Mouse (Mus musculus): ENCODE data around the gene Kif19a.

Kif19a gene

DNA sequence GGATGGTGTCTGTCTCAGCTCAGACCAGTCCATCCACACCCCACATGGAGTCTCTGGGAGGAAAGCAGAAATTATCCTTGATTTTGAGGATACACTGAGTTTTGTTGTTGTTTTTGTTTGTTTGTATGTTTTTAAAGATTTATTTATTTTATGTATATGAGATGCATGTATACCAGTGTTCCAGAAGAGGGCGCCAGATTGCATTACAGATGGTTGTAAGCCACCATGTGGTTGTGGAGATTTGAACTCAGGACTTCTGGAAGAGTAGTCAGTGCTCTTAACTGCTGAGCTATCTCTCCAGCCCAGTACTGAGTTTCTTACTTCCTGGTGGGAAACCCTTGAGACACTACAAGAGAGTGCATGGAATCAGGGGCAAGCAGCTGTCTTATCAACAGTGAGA is 44.2 kb downstream of the Kif19a start:
- DNase-seq, result no peak

- no peak for DNase-seq
These were observed 45.2 kb downstream of the Kif19a start for GRCm38 (mm10) chr11:114810344-114810743.

GRCm38 (mm10) chr11:114812731-114813240 is 47.6 kb downstream of the Kif19a start:
- peak; percentile 93 for DNase-seq

- no peak for DNase-seq
These were observed 49.8 kb downstream of the Kif19a start for GRCm38 (mm10) chr11:114814873-114815592.

- DNase-seq, result no peak
These were observed 51.7 kb downstream of the Kif19a start for GRCm38 (mm10) chr11:114816934-114817333.

DNA sequence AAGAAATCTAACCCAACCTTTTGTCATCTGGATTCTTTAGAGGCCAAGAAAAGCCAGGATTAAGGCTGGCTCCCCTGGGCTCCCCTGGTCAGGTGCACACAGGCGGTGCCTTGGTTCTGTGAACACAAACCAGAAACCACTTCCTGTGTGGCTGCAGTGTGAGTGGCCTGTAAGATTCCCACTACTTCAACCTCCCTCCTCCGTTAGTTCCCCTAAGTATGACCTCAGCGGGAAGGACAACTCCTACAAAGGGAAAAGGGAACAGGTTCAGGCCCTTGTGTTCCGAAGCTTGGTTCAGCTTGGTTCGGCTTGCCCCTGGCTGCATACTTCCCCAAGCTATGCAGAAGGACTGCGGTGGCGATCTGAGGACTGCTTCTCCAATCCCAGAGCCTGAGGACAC is 53.0 kb downstream of the Kif19a start:
- DNase-seq, result no peak

- no peak for DNase-seq
These were observed 53.9 kb downstream of the Kif19a start for GRCm38 (mm10) chr11:114819110-114819509.

- no peak for DNase-seq
These were observed 55.3 kb downstream of the Kif19a start for GRCm38 (mm10) chr11:114820444-114820843.

DNA sequence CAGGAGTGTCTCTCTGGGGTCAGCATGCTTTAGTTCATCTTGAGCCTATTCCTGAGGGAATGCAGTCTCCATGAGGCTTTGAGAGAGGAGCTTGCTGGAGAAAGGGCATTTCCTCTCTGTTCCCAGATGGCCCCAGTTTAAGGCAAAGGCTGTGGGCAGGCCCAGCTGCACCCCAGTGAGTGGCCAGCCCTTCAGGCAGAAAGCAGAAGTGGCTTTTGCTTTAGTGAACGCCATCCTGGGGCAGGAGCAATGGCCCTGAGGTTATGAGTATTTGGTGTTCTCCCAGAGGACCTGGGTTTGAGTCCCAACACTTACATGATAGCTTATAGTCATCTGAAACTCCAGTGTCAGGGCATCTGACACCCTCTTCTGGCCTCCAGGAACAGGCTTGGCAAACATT is 56.1 kb downstream of the Kif19a start:
- no peak for DNase-seq

DNA sequence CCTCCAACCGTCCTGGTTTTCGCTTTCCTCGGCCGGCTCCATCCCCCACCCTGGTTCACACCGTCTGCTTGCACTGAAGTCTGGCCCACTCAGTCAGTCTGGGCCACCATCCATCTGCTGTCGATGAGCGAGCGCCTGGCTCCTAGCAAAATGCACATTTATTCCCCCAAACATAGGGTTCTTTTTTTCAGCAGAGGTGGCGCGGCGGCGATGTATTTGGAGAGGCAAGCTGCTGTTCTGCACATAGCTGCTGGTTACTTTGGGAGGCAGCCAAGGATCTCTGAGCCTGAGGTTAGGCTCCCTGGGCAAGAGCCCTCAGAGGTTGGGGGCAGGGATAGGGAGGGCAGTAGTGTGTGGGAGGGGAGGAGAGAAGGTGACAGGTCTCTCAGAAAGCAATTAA is 57.5 kb downstream of the Kif19a start:
- DNase-seq, result peak; percentile 83

DNA sequence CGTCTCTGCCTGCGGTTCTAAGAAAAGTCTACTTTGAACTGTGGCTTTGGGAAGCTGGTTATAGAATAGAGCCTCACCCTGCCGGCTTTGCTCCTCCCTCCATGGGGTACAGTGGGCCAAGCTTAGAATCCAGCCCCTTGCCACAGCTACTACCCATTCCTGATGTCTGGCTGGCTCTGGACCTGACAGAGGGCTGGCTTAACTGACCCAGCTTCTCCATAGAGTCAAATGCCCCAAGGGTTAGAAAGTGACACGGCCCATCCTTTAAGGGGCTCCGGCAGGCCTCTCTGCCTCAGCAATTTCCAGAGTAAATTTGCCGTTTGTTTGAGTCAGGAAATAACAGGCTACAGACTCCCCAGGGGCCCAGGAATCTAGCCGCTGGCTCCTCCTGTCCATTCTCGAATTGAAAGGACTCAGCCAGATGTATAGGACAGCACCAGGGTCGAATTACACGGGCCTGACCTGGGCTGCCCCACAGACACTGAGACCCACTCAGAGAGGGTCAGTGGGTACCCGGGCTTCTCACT is 58.1 kb downstream of the Kif19a start:
- no peak for DNase-seq

DNA sequence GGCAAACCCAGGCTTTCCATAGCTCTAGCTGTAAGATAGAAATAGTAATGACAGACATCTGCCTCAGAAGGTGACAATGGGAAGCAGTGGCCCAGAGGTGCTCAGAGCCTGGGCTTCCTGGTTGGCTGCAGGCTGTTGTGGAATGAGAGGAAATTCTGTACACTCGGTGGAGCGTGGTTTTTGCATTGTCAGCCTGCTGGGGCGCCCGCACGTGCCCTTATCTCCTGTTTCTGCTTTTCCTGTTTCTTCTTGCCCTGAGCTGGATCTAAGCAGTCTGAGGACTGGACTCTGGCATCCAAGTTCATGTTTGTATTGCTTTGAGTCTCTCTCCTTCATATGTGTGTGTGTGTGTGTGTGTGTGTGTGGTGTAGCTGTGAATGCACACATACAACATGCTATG is 61.5 kb downstream of the Kif19a start:
- peak; percentile 90 for DNase-seq

DNA sequence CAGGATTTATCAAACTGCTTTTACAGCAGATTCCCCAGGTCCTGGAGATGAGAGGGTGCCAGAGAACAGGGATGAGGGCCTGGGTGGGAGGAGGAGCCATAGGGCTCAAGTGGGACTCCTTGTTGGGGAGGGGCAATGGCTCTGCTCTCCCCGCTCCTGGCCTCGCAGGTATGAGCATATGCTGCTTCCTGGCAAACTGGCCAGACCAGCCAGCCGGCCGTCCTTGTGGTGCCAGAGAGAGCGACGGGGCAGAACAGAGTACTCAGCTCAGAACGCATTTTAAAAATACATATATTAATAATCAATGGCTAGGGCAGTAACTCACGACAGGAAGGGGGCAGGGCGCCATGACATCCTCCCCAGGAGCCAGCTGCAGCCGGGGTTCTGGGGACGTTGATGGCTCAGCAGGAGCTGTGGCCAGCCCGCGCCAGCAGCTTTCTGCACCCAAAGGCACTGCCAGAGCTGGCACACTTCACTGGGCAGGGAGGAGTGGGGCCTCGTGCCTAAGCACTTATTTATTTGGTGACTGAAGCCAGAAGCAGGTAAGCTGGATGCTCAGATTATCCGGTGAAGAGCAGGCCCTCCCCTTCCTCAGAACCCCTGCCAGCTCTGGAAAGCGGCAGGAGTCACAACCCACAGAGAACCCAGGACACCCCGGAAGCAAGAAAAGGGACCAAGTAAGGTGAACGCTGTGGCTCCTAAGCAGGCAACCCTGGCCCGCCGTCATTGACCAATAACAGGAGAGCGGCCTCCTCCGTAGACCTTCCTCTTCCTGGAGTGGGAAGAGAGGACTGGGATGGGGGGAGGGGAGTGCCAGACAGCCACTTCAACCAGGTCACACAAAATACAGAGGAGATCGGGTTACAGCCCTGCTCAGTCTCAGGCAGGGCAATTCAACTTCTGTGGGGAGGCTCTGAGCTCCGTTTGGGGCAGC is 64.6 kb downstream of the Kif19a start:
- peak; percentile 92 for DNase-seq

GRCm38 (mm10) chr11:114830433-114830773 is 65.2 kb downstream of the Kif19a start:
- peak; percentile 76 for DNase-seq

- no peak for DNase-seq
These were observed 68.0 kb downstream of the Kif19a start for GRCm38 (mm10) chr11:114833166-114833565.
